Mouse (Mus musculus): ENCODE measurements around the gene Depdc1b. TPM values are rescaled to one million over a fixed set of nuclear protein-coding genes. Genes with fewer than 3 reads are reported as not detected.
A peak's percentile ranks its signal among the peaks of the same experiment; 100 is the strongest.

Gene Depdc1b
- total RNA-seq, 2 experiments from 2014 or later, result 0.27 TPM; not detected in 1

DNA sequence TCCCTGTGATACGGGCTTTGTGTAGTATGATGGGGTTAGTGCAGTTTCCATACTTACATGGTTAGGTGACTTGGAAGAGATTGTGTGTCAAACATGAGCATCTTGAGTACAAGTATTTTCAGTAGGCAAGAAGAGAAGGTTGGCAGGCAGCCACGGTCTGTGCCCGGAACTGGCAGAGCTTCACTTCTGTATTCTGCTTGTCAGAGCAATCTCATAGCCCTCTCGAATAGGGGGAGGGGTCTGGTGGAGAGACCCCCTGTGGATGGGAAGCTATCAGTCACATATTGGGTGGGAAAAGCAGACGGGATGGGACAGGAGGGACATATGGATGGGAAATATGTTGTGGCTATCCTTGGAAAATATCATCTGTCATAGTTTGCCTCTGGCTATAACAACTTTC lies 33.5 kb downstream of the Depdc1b start:
- no peak for DNase-seq (ENCODE audit: low spot score in 2 of 2)

GRCm38 (mm10) chr13:108353781-108354180 lies 37.6 kb downstream of the Depdc1b start:
- no peak for DNase-seq (ENCODE audit: low spot score in 2 of 2)

DNA sequence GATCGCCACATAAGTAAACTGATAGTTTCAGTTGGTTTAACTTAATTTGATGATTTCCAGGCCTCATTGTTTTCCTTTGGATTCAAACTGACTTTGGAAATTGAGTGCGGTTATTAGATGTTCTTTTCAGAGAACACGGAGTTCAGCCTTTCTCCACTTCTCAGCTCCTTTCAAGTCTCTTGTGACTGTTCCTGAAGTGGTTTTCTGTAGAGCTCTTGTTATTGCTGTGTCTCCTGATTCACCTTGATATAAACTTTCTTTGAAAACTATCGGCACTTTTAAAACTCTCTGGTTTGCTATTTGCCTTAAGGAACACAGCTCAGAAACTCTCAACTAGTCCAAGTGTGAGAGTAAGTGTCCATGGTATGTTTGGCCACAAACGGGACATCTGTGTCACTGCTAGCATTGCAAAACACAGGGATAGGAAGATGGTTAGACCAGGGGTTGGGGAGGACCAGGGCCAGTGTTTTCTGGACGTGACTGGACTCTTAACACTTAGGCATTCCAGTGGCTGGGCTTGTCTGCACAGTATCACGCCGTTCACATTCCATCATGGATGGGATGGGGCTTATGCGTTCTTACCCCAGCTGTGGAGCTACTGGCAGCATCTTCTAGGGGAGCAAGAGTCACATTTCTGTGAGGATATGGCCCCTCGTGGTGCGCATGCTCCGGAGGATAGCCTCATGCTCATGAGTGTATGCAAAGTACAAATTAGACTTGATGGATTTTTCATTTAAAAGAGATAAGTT lies 38.8 kb downstream of the Depdc1b start:
- DNase-seq (ENCODE audit: low spot score in 2 of 2), result no peak

GRCm38 (mm10) chr13:108357362-108357761 lies 41.2 kb downstream of the Depdc1b start:
- DNase-seq (ENCODE audit: low spot score in 2 of 2), result no peak

- DNase-seq (ENCODE audit: low spot score in 2 of 2), result no peak
Measured at GRCm38 (mm10) chr13:108358228-108358627, 42.1 kb downstream of the Depdc1b start.

- no peak for DNase-seq (ENCODE audit: low spot score in 2 of 2)
Measured at GRCm38 (mm10) chr13:108367496-108367895, 51.4 kb downstream of the Depdc1b start.

DNA sequence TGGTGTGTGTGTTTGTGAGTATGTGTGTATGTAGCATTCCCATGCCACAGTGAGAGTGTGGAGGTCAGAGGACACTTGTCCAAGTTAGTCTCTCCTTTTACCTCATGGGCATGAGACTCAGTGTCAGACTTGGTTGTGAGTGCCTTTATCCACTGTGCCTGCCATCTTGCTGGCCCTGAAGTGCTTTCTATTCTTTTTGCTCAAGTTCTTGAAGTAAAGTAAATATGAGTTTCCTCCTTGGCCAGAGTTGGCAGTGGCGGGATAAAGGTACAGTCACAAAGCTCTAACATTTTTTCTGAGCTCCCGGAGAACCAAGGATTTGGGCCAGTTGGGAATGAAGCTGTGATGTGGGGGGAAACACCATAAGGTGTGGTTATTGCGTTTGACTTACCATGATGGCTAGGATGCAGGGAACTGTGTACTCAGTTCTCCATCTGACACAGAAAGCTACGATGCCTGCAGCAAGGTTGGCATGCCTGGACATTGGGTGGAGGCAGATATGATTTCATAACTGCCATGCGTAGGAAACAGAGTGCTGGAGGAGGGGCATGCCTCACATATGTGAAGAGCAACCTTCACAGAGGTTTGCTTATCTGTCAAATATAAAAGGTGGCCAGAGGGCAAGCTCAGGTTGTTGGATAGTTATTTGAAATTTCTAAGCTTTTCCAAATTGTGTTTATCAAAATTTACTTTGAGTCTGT lies 54.3 kb downstream of the Depdc1b start:
- DNase-seq (ENCODE audit: low spot score in 2 of 2), result no peak

GRCm38 (mm10) chr13:108371352-108371921 lies 55.3 kb downstream of the Depdc1b start:
- no peak for DNase-seq (ENCODE audit: low spot score in 2 of 2)

GRCm38 (mm10) chr13:108373231-108373630 lies 57.1 kb downstream of the Depdc1b start:
- no peak for DNase-seq (ENCODE audit: low spot score in 2 of 2)

DNA sequence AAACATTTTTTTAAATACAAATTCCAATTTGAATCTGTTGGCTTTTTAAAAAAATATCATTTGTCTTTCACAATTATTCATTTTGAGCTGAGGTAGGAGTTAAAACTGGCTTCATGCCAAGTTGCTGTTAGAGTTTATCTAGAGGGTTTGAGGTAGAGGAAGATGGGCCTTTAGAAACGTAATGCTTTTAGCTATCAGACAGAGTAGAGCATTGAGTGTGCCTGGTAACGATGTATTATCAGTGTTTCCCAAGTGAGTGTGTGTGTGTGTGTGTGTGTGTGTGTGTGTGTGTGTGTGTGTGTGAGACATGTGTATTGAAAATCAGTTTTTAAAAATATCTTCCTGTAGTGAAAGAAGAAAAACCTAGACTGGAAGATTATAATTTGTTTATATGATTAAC lies 60.5 kb downstream of the Depdc1b start:
- no peak for DNase-seq (ENCODE audit: low spot score in 2 of 2)

GRCm38 (mm10) chr13:108381161-108381560 lies 65.0 kb downstream of the Depdc1b start:
- DNase-seq (ENCODE audit: low spot score in 2 of 2), result no peak

GRCm38 (mm10) chr13:108383051-108383450 lies 66.9 kb downstream of the Depdc1b start:
- no peak for DNase-seq (ENCODE audit: low spot score in 2 of 2)

- no peak for DNase-seq (ENCODE audit: low spot score in 2 of 2)
Measured at GRCm38 (mm10) chr13:108386058-108386457, 69.9 kb downstream of the Depdc1b start.

GRCm38 (mm10) chr13:108390565-108390964 lies 74.4 kb downstream of the Depdc1b start:
- peak in 1 of 2 experiments; percentile 12 for DNase-seq (ENCODE audit: low spot score in 2 of 2)

- DNase-seq (ENCODE audit: low spot score in 2 of 2), result no peak
Measured at GRCm38 (mm10) chr13:108403197-108403596, 87.1 kb downstream of the Depdc1b start.

DNA sequence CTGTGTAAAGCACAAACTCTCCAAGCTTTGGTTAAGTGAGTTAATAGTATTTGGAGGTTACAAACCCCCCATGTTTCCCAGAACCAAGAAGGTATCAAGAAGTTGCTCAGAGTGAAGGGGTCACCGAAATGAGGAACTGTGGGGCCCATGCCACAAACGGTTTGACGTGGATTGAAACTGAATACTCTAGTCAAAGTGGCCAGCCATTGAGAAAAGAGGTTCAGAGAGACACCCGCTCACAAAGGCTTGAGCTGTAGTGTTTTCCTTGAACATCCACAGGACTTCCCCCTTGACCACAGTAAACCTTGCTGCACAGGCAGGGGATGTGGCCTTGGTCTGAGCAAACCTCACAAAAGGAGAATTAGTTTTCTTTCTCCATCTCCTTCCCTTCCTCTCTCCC lies 88.2 kb downstream of the Depdc1b start:
- no peak for DNase-seq (ENCODE audit: low spot score in 2 of 2)

DNA sequence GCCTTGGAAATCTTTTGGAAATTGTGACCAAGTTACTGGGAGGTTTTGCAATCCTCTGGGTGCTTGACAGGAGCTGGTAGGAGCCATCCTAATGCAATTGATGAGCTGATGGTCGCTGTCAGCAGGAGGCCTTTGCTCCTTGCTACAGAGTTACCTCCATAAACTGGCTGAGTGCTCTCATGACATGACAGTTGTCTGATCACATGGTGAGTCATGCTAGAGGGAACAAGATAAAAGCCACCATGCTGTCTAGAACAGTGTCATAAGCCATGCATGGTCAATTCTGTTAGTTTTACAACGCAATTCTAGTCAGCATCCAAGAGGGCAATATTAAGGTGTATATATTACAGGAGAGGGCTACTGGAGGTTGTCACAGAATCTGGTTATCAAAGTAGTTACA lies 99.3 kb downstream of the Depdc1b start:
- no peak for DNase-seq (ENCODE audit: low spot score in 2 of 2)

DNA sequence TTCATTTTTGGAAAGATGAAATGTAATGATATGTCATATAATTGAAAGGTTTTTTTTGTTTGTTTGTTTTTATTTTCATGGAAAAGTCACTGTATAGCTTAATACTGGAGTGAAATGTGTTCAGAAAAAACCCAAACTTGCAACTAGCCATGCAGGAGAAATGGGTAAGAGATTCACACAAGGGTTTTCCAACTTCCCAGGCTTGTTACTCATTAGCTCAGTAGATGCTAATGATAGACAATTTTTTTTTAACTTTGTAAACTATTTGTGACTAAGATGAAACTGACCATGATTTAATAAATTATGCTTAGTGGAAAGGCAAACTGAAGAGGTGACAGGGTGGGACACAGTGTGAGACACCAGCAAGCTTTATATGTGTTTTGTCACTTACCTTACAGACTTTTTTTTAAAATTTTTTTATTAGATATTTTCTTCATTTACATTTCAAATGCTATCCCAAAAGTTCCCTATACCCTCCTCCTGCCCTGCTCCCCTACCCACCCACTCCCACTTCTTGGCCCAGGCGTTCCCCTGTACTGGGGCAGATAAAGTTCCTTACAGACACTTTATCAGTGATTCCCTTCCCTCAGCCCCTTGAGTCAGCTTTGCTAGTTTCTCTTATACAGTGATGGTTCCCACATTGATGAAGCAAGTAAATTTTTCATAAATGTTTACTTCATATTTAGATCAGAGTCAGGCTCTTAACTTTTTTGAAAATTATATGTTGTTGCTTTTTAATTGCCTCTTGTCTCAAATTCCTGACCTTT lies 102.8 kb downstream of the Depdc1b start:
- DNase-seq (ENCODE audit: low spot score in 2 of 2), result no peak

GRCm38 (mm10) chr13:108426322-108426721 lies 110.2 kb downstream of the Depdc1b start:
- DNase-seq (ENCODE audit: low spot score in 2 of 2), result no peak

DNA sequence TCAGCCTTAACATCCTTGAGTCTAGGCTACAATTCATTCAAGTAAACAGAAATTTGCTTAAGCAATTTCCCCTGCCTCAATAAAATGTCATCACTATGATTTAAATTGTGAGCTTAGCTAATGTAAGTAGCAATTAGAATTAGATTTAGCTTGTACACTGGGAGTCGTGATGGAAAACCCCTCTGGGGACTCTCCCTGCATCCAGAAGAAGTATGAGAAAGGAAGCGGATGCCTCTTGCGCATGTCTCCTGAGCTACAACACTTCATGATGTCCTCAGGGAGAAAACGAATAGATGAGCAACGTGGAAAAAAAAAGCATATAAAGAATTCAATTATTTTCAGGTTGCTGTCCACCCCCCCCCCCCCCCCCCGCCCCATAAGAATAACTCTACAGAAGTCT lies 112.7 kb downstream of the Depdc1b start:
- DNase-seq (ENCODE audit: low spot score in 2 of 2), result no peak

- no peak for DNase-seq (ENCODE audit: low spot score in 2 of 2)
Measured at GRCm38 (mm10) chr13:108429623-108430022, 113.5 kb downstream of the Depdc1b start.

GRCm38 (mm10) chr13:108431776-108432175 lies 115.6 kb downstream of the Depdc1b start:
- DNase-seq (ENCODE audit: low spot score in 2 of 2), result no peak

Data from adrenal gland, adult 18-20 months (tissue).